Mouse (Mus musculus) ZHBTc4 (cell line): ENCODE measurements around the gene Insl6.

Experiments used
- DNase-seq: peaks from one replicate; pipeline ENCODE4 v3.0.0-alpha.2; 2011; ENCODE audit warnings: low read depth, low spot score

Gene Insl6

GRCm38 (mm10) chr19:29354895-29355877, 30.0 kb upstream of the Insl6 start:
- peak; percentile 89 for DNase-seq

GRCm38 (mm10) chr19:29350991-29351390, 25.8 kb upstream of the Insl6 start:
- DNase-seq, result peak; percentile 84

- DNase-seq, result no peak
Measured at GRCm38 (mm10) chr19:29345636-29346035, 20.5 kb upstream of the Insl6 start.

- no peak for DNase-seq
Measured at GRCm38 (mm10) chr19:29344868-29345267, 19.7 kb upstream of the Insl6 start.

GRCm38 (mm10) chr19:29342281-29342680, 17.1 kb upstream of the Insl6 start:
- DNase-seq, result no peak

GRCm38 (mm10) chr19:29341029-29341428, 15.9 kb upstream of the Insl6 start:
- no peak for DNase-seq

GRCm38 (mm10) chr19:29336624-29337023, 11.5 kb upstream of the Insl6 start:
- peak; percentile 13 for DNase-seq

- DNase-seq, result peak; percentile 87
Measured at GRCm38 (mm10) chr19:29334068-29334745, 9.1 kb upstream of the Insl6 start, which contains the start of gene Rln1. Gene Rln1, minus strand, starts transcription at chr19:29334670.

- peak; percentile 51 for DNase-seq
Measured at GRCm38 (mm10) chr19:29326822-29327552, 1.8 kb upstream of the Insl6 start.

- DNase-seq, result no peak
Measured at GRCm38 (mm10) chr19:29326396-29326795, 1.2 kb upstream of the Insl6 start.

- DNase-seq, result no peak
Measured at GRCm38 (mm10) chr19:29325852-29326180, 660 bp upstream of the Insl6 start.

- DNase-seq, result no peak
Measured at GRCm38 (mm10) chr19:29323416-29324049, 1.6 kb downstream of the Insl6 start.

GRCm38 (mm10) chr19:29312661-29313060, 12.5 kb downstream of the Insl6 start:
- no peak for DNase-seq

- no peak for DNase-seq
Measured at GRCm38 (mm10) chr19:29311791-29312190, 13.4 kb downstream of the Insl6 start.

- DNase-seq, result no peak
Measured at GRCm38 (mm10) chr19:29308832-29309231, 16.3 kb downstream of the Insl6 start.

- no peak for DNase-seq
Measured at GRCm38 (mm10) chr19:29302119-29302518, 23.0 kb downstream of the Insl6 start.

GRCm38 (mm10) chr19:29300919-29301318, 24.2 kb downstream of the Insl6 start:
- DNase-seq, result no peak

GRCm38 (mm10) chr19:29297366-29297765, 27.8 kb downstream of the Insl6 start:
- DNase-seq, result no peak

GRCm38 (mm10) chr19:29296166-29296565, 29.0 kb downstream of the Insl6 start:
- no peak for DNase-seq

- no peak for DNase-seq
Measured at GRCm38 (mm10) chr19:29294756-29295155, 30.4 kb downstream of the Insl6 start.

- DNase-seq, result no peak
Measured at GRCm38 (mm10) chr19:29292546-29292945, 32.6 kb downstream of the Insl6 start.

- DNase-seq, result no peak
Measured at GRCm38 (mm10) chr19:29291532-29291931, 33.6 kb downstream of the Insl6 start.
